Mouse (Mus musculus) neural tube, embryonic 14.5 days (tissue): ENCODE results near the gene Kif21b. TPM values are rescaled to one million over a fixed set of nuclear protein-coding genes. Genes with fewer than 3 reads are reported as not detected.

Source experiments
- ATAC-seq: fragments of 200-750 bp; cut with Nextera tagmentation; 2 replicates; pipeline ENCODE4 v1.8.0; 2017; ENCODE audit warnings: low read depth, mild to moderate bottlenecking, moderate TSS enrichment, moderate library complexity
- H3K27ac ChIP-seq: fragments of 300-500 bp; sonication (generic); 2 replicates; pipeline ENCODE4 v1.5.1; 2014; ENCODE audit warnings: low read depth, mild to moderate bottlenecking, control low read depth, low read length, moderate library complexity, mixed read lengths
- H3K27me3 ChIP-seq: fragments of 300-500 bp; sonication (generic); 2 replicates; pipeline ENCODE4 v1.6.1; 2014; ENCODE audit warnings: low read length; ENCODE audit not compliant: control insufficient read depth, insufficient read depth
- H3K36me3 ChIP-seq: fragments of 300-500 bp; sonication (generic); 2 replicates; pipeline ENCODE4 v1.6.1; 2014; ENCODE audit warnings: low read length, mixed read lengths; ENCODE audit not compliant: control insufficient read depth, insufficient read depth
- H3K4me1 ChIP-seq: fragments of 300-500 bp; sonication (generic); 2 replicates; pipeline ENCODE4 v1.6.1; 2014; ENCODE audit warnings: low read length; ENCODE audit not compliant: control insufficient read depth, insufficient read depth
- H3K4me2 ChIP-seq: fragments of 300-500 bp; sonication (generic); 2 replicates; pipeline ENCODE4 v1.6.1; 2014; ENCODE audit warnings: mild to moderate bottlenecking, low read depth, low read length, control low read depth
- H3K4me3 ChIP-seq: fragments of 300-500 bp; sonication (generic); 2 replicates; pipeline ENCODE4 v1.5.1; 2014; ENCODE audit warnings: low read depth, low read length, control low read depth, mixed read lengths
- H3K9ac ChIP-seq: fragments of 300-500 bp; sonication (generic); replicated peaks from 2 replicates; pipeline ENCODE4 v1.6.1; 2014; ENCODE audit warnings: low read depth, mild to moderate bottlenecking, control low read depth, low read length, mixed read lengths
- H3K9me3 ChIP-seq: fragments of 300-500 bp; sonication (generic); 2 replicates; pipeline ENCODE4 v1.6.1; 2016; ENCODE audit warnings: low read length; ENCODE audit not compliant: control insufficient read depth
- WGBS: fragments of 180-500 bp; shearing (Covaris S2); extraction: QIAGEN DNeasy Blood & Tissue Kit; methylation state at CpG from one replicate; pipeline ENCODE4 v1.1.7; 2014; 5-methylcytosine and 5-hydroxymethylcytosine counted together
- polyA plus RNA-seq: library from polyadenylated mRNA; unstranded; fragments of >200 nt; fragmentation: Nextera tagmentation; extraction: Ambion mirVana; gene quantifications from 2 replicates; pipeline ENCODE4 v1.2.1, GENCODE M21; 2014

The Kif21b gene
- polyA plus RNA-seq, 1 experiment from 2014 or later: 54.5 TPM

- Histone ChIP-seq H3K27me3 (no peaks in the 10 kb centered on the region), H3K4me1 (peaks cover 12% of the 10 kb centered on the region), H3K4me2 (no peak overlapping the region), H3K4me3 (no peak overlapping the region), H3K9me3 (no peaks in the 10 kb centered on the region), H3K36me3 (no peaks in the 10 kb centered on the region), H3K27ac (no peak overlapping the region), H3K9ac (no peak overlapping the region)
- ATAC-seq: no peak
- 95% methylated on average over 8 of the region's 8 CpGs for WGBS
These were observed 94.7 kb downstream of the Kif21b start for GRCm38 (mm10) chr1:136225846-136226245.

DNA sequence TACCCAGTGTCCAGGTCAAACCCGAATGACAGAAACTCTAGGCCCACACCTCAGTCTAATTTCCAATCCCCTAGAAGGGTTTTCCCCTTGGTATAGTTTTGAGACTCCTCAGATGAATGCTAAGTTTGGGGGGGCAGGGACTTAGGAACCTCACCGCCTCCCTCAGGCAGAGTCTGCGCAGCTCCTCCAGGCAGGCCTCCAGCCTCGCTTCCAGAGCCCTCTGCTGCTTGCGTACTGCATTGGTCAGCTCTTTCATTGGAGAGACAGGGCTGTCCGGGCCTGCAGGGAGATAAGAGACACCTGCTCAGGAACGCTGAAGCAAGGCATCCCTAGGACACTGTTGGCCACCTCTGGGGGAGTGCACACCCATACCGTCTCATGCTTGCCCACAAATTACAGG lies 95.4 kb downstream of the Kif21b start:
- no peak for ATAC-seq
- Histone ChIP-seq H3K9me3 (no peaks in the 10 kb centered on the region), H3K4me2 (no peak overlapping the region), H3K27ac (no peak overlapping the region), H3K4me3 (no peak overlapping the region), H3K27me3 (no peaks in the 10 kb centered on the region), H3K36me3 (no peaks in the 10 kb centered on the region), H3K9ac (no peak overlapping the region), H3K4me1 (peaks cover 15% of the 10 kb centered on the region)
- WGBS: 97% methylated on average over 8 of the region's 8 CpGs

Other genes starting within 250 kb of the Kif21b start
- gene Pkp1, start 212.2 kb upstream of the Kif21b start, polyA plus RNA-seq: not detected in 2 replicates
- gene Igfn1, start 125.0 kb upstream of the Kif21b start, polyA plus RNA-seq: 0.08 TPM in 1 of 2 replicates, not detected in the other
- gene Tmem9, start 123.2 kb upstream of the Kif21b start, polyA plus RNA-seq: 69.9 and 115 TPM in 2 replicates
- gene Ascl5, start 80.6 kb upstream of the Kif21b start, polyA plus RNA-seq: not detected in 2 replicates
- 0.20 TPM in 1 of 2 replicates, not detected in the other for gene Cacna1s, start 78.6 kb upstream of the Kif21b start, polyA plus RNA-seq
- gene Mroh3, start 81.4 kb downstream of the Kif21b start, polyA plus RNA-seq: not detected in 2 replicates
- gene Inava, start 102.9 kb downstream of the Kif21b start, polyA plus RNA-seq: 2.3 and 2.6 TPM in 2 replicates
- 0.67 and 0.70 TPM in 2 replicates for gene Gpr25, start 129.5 kb downstream of the Kif21b start, polyA plus RNA-seq
- 64.6 and 65.6 TPM in 2 replicates for gene Camsap2, start 214.7 kb downstream of the Kif21b start, polyA plus RNA-seq